Mouse (Mus musculus) lung, postnatal 0 days (tissue): ENCODE results near the gene Nnat.

Experiments
- CTCF ChIP-seq: IDR thresholded peaks from 2 replicates; pipeline ENCODE4 v1.5.1; 2016; ENCODE audit warnings: antibody characterized with exemption, mild to moderate bottlenecking
- EP300 ChIP-seq: IDR thresholded peaks from 2 replicates; pipeline ENCODE4 v1.6.1; 2016; ENCODE audit warnings: antibody characterized with exemption, mild to moderate bottlenecking, control low read depth

GRCm38 (mm10) chr2:157540953-157541569 lies 18.8 kb upstream of the Nnat start:
- TF ChIP-seq EP300 (no peak), CTCF (no peak)
